Mouse (Mus musculus) cortical plate, adult 2 months (tissue): ENCODE results near the gene Trim59.

Experiments used
- CTCF ChIP-seq: fragments of 200-500 bp; IDR thresholded peaks from 2 replicates; pipeline ENCODE4 v1.5.1; 2011; ENCODE audit warnings: mild to moderate bottlenecking, control low read depth, low read length; ENCODE audit not compliant: insufficient read depth; ENCODE audit errors: extremely low read depth
- POLR2A ChIP-seq: fragments of 200-500 bp; IDR thresholded peaks from 2 replicates; pipeline ENCODE4 v1.6.1; 2011; ENCODE audit warnings: mild to moderate bottlenecking, low read length, control low read depth; ENCODE audit not compliant: insufficient read depth; ENCODE audit errors: extremely low read depth

DNA sequence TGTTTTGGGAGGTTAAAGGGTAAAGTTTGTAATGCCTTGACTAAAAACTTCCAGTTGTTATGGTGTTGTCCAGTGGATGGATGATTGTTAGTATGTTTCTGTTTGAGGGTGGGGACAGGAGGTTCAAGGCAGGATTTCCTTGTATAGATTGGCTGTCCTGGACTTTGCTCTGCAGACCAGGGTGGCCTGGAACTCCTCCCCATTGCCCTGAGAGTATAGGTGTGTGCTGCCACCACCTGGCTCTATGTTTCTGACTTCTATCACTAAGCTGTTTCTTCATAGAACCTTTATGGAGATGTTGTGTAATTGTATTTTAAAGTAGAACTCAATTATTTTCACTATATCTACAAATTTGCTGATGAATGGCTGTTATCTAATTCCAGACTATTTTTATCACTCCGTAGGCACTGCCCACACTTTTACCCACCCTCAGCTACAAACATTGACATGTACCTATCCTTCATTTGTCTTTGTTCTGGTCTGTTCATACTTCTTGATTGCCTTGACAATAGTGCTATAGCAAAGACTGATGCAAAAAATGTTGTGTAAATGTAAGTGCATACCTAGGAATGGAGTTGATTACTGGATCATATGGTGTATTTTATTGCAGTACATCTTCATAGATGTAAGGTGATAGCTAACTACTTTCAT lies 18.3 kb downstream of the Trim59 start:
- TF ChIP-seq POLR2A (no peak), CTCF (no peak)
